Mouse (Mus musculus) mature B cell (primary cell): ENCODE results near the gene Tmc3.

Experiments
- in situ Hi-C: fragments of 300-500 bp; cut with MboI; formaldehyde crosslinking; loops from 2 replicates; pipeline ENCODE4 v1.14.3; 2019

The Tmc3 gene

GRCm38 (mm10) chr7:83598997-83599912 lies 14.5 kb downstream of the Tmc3 start:
- in situ Hi-C loops: no loop called here

- in situ Hi-C loops: no loop called here
Measured at GRCm38 (mm10) chr7:83599913-83600286, 15.2 kb downstream of the Tmc3 start.

- in situ Hi-C loops: no loop called here
Measured at GRCm38 (mm10) chr7:83604180-83604944, 19.6 kb downstream of the Tmc3 start.

GRCm38 (mm10) chr7:83606796-83607195 lies 22.1 kb downstream of the Tmc3 start:
- in situ Hi-C loops: no loop called here

GRCm38 (mm10) chr7:83609891-83610290 lies 25.2 kb downstream of the Tmc3 start:
- in situ Hi-C loops: no loop called here

- in situ Hi-C loops: no loop called here
Measured at GRCm38 (mm10) chr7:83611886-83612285, 27.2 kb downstream of the Tmc3 start.

- in situ Hi-C loops: no loop called here
Measured at GRCm38 (mm10) chr7:83615272-83615671, 30.5 kb downstream of the Tmc3 start.

- in situ Hi-C loops: no loop called here
Measured at GRCm38 (mm10) chr7:83615815-83616214, 31.1 kb downstream of the Tmc3 start.

GRCm38 (mm10) chr7:83616268-83616667 lies 31.5 kb downstream of the Tmc3 start:
- in situ Hi-C loops: no loop called here

- in situ Hi-C loops: no loop called here
Measured at GRCm38 (mm10) chr7:83618709-83619108, 34.0 kb downstream of the Tmc3 start.

- in situ Hi-C loops: no loop called here
Measured at GRCm38 (mm10) chr7:83622582-83622981, 37.9 kb downstream of the Tmc3 start.

- in situ Hi-C loops: no loop called here
Measured at GRCm38 (mm10) chr7:83624065-83624464, 39.3 kb downstream of the Tmc3 start.

- in situ Hi-C loops: no loop called here
Measured at GRCm38 (mm10) chr7:83626557-83627257, 42.0 kb downstream of the Tmc3 start.

- in situ Hi-C loops: no loop called here
Measured at GRCm38 (mm10) chr7:83627369-83627768, 42.6 kb downstream of the Tmc3 start.

- in situ Hi-C loops: no loop called here
Measured at GRCm38 (mm10) chr7:83631073-83631827, 46.5 kb downstream of the Tmc3 start.

GRCm38 (mm10) chr7:83631828-83632681 lies 47.3 kb downstream of the Tmc3 start, which contains the start of gene Stard5:
Gene Stard5 (plus strand): TSS chr7:83631959.
- in situ Hi-C loops: no loop called here

- in situ Hi-C loops: no loop called here
Measured at GRCm38 (mm10) chr7:83632682-83633120, 48.0 kb downstream of the Tmc3 start.

- in situ Hi-C loops: no loop called here
Measured at GRCm38 (mm10) chr7:83633856-83634255, 49.1 kb downstream of the Tmc3 start.

- in situ Hi-C loops: no loop called here
Measured at GRCm38 (mm10) chr7:83635726-83636125, 51.0 kb downstream of the Tmc3 start.

- in situ Hi-C loops: no loop called here
Measured at GRCm38 (mm10) chr7:83636425-83636824, 51.7 kb downstream of the Tmc3 start.
